Mouse (Mus musculus) hindbrain, embryonic 16.5 days (tissue): ENCODE data around the gene Pofut1. TPM values are rescaled to one million over a fixed set of nuclear protein-coding genes. Genes with fewer than 3 reads are reported as not detected.

Experiments used
- ATAC-seq: fragments of 200-750 bp; cut with Nextera tagmentation; 2 replicates; pipeline ENCODE4 v1.8.0; 2017; ENCODE audit warnings: moderate TSS enrichment, moderate library complexity
- H3K27ac ChIP-seq: fragments of 300-500 bp; sonication (generic); 2 replicates; pipeline ENCODE4 v1.5.1; 2014; ENCODE audit warnings: low read depth, mild to moderate bottlenecking, control low read depth, low read length, moderate library complexity
- H3K27me3 ChIP-seq: fragments of 300-500 bp; sonication (generic); replicated peaks from 2 replicates; pipeline ENCODE4 v1.6.1; 2014; ENCODE audit warnings: low read length; ENCODE audit not compliant: control insufficient read depth, insufficient read depth
- H3K36me3 ChIP-seq: fragments of 300-500 bp; sonication (generic); 2 replicates; pipeline ENCODE4 v1.6.1; 2014; ENCODE audit warnings: mild to moderate bottlenecking, low read length, moderate library complexity, mixed read lengths; ENCODE audit not compliant: control insufficient read depth, insufficient read depth
- H3K4me1 ChIP-seq: fragments of 300-500 bp; sonication (generic); 2 replicates; pipeline ENCODE4 v1.6.1; 2014; ENCODE audit warnings: low read depth, low read length; ENCODE audit not compliant: control insufficient read depth, insufficient read depth
- H3K4me2 ChIP-seq: fragments of 300-500 bp; sonication (generic); 2 replicates; pipeline ENCODE4 v1.6.1; 2014; ENCODE audit warnings: mild to moderate bottlenecking, low read length, control low read depth, moderate library complexity
- H3K4me3 ChIP-seq: fragments of 300-500 bp; sonication (generic); 2 replicates; pipeline ENCODE4 v1.5.1; 2014; ENCODE audit warnings: mild to moderate bottlenecking, low read length, control low read depth, moderate library complexity
- H3K9ac ChIP-seq: fragments of 300-500 bp; sonication (generic); 2 replicates; pipeline ENCODE4 v1.6.1; 2014; ENCODE audit warnings: low read depth, mild to moderate bottlenecking, control low read depth, low read length, moderate library complexity
- H3K9me3 ChIP-seq: fragments of 300-500 bp; sonication (generic); 2 replicates; pipeline ENCODE4 v1.6.1; 2014; ENCODE audit warnings: mild to moderate bottlenecking, low read length, moderate library complexity; ENCODE audit not compliant: control insufficient read depth
- WGBS: fragments of 180-500 bp; shearing (Covaris S2); extraction: QIAGEN DNeasy Blood & Tissue Kit; methylation state at CpG from one replicate; pipeline ENCODE4 v1.1.7; 2014; 5-methylcytosine and 5-hydroxymethylcytosine counted together
- polyA plus RNA-seq: library from polyadenylated mRNA; unstranded; fragments of >200 nt; fragmentation: Nextera tagmentation; extraction: Ambion mirVana; gene quantifications from 2 replicates; pipeline ENCODE4 v1.2.1, GENCODE M21; 2015

The Pofut1 gene
- 4.4 and 4.7 TPM in 2 replicates for polyA plus RNA-seq

- ATAC-seq: peak; percentile 98
- H3K4me1 ChIP-seq: peaks cover 30% of the 10 kb centered on the region
- no peaks in the 10 kb centered on the region for H3K27me3 ChIP-seq
- H3K4me2 ChIP-seq: peak within 1 kb of the TSS; percentile 93
- no peaks in the 10 kb centered on the region for H3K9me3 ChIP-seq
- H3K9ac ChIP-seq: peak within 1 kb of the TSS; percentile 97
- peak within 1 kb of the TSS; percentile 84 for H3K27ac ChIP-seq
- no peaks in the 10 kb centered on the region for H3K36me3 ChIP-seq
- peak within 1 kb of the TSS; percentile 96 for H3K4me3 ChIP-seq
- under 1% methylated on average over 33 of the region's 72 CpGs for WGBS
These were observed at the start of gene Pofut1, which contains the start of gene Plagl2 for GRCm38 (mm10) chr2:153241250-153242014. Pofut1 (plus strand) TSS chr2:153241533. Plagl2 (minus strand) TSS chr2:153241426.

DNA sequence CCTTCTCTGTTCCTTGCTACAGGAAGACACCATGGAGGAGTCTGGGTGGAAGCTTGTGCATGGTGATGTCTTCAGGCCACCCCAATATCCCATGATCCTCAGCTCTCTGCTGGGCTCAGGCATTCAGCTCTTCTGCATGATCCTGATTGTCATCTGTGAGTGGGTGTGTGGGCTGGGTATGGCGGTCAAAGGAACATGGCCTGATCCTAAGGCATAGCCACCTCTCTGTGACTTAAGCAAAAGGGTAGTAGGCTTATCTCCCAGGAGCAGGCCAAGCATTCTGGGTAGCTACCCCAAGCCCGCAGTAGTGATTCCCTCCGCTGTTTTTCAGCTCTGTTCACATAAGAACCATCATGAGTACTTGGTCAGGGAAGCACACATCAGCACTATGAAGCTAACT, 47.1 kb upstream of the Pofut1 start:
- ATAC-seq: no peak
- Histone ChIP-seq H3K4me3 (no peak overlapping the region), H3K9me3 (no peaks in the 10 kb centered on the region), H3K4me2 (no peak overlapping the region), H3K4me1 (no peaks in the 10 kb centered on the region), H3K36me3 (peaks cover 49% of the 10 kb centered on the region), H3K27me3 (no peaks in the 10 kb centered on the region), H3K9ac (no peak overlapping the region), H3K27ac (no peak overlapping the region)
- WGBS: 93% methylated on average over 3 of the region's 3 CpGs

DNA sequence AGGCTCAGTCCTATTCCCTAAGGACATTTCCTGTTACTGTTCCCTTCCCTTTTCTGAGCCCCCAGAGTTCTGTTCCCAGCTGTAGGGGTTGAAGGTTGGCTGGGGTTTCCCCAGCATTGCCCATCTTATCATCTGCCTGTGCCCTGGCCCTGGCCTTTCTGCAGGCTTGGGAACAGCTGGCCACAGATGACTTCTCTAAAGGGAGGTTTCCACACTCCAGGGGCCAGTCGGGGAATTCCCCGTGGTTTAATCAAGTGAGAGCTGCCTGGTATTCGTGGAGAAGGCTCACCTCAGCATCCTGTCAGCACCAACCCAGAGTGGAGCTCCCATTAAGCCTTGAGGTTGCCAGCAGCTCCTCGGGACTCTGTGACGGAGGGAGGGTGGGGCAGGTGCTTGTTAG, 42.8 kb upstream of the Pofut1 start:
- no peaks in the 10 kb centered on the region for H3K4me1 ChIP-seq
- H3K9ac ChIP-seq: no peak overlapping the region
- H3K4me2 ChIP-seq: no peak overlapping the region
- WGBS: 83% methylated on average over 5 of the region's 5 CpGs
- H3K4me3 ChIP-seq: no peak overlapping the region
- no peak for ATAC-seq
- H3K27ac ChIP-seq: no peak overlapping the region
- peaks cover 45% of the 10 kb centered on the region for H3K36me3 ChIP-seq
- H3K27me3 ChIP-seq: no peaks in the 10 kb centered on the region
- no peaks in the 10 kb centered on the region for H3K9me3 ChIP-seq

- Histone ChIP-seq H3K9me3 (no peaks in the 10 kb centered on the region), H3K4me1 (no peaks in the 10 kb centered on the region), H3K36me3 (peaks cover 45% of the 10 kb centered on the region), H3K9ac (no peak overlapping the region), H3K27ac (no peak overlapping the region), H3K4me2 (no peak overlapping the region), H3K4me3 (no peak overlapping the region), H3K27me3 (no peaks in the 10 kb centered on the region)
- ATAC-seq: no peak
- WGBS: 93% methylated on average over 2 of the region's 2 CpGs
These were observed 42.2 kb upstream of the Pofut1 start for GRCm38 (mm10) chr2:153199114-153199513.

- no peaks in the 10 kb centered on the region for H3K27me3 ChIP-seq
- no peaks in the 10 kb centered on the region for H3K4me1 ChIP-seq
- no peak overlapping the region for H3K4me2 ChIP-seq
- H3K9me3 ChIP-seq: no peaks in the 10 kb centered on the region
- peaks cover 45% of the 10 kb centered on the region for H3K36me3 ChIP-seq
- no peak overlapping the region for H3K4me3 ChIP-seq
- 68% methylated on average over 1 of the region's 1 CpGs for WGBS
- H3K9ac ChIP-seq: no peak overlapping the region
- no peak for ATAC-seq
- no peak overlapping the region for H3K27ac ChIP-seq
These were observed 38.6 kb upstream of the Pofut1 start for GRCm38 (mm10) chr2:153202766-153203165.

DNA sequence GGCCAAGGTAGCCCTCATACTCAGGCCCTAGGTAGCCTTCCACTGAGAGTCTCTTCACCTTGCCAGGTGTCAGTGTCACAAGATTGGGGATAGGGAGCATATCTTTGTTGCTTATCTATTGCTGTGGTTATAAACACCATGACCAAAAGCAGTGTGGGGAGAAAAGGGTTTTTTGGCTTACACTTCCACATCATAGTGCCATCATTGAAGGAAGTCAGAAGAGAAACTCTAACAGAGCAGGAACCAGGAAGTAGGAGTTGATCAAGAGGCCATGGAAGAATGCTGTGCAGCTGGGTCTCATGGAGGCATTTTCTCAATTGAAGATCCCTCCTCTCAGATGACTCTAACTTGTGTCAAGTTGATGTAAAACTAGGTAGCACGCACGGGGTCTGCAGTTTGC, 33.2 kb upstream of the Pofut1 start:
- ATAC-seq: no peak

GRCm38 (mm10) chr2:153209286-153209685, 32.0 kb upstream of the Pofut1 start:
- H3K36me3 ChIP-seq: peaks cover 28% of the 10 kb centered on the region
- H3K4me2 ChIP-seq: no peak overlapping the region
- H3K9me3 ChIP-seq: no peaks in the 10 kb centered on the region
- no peak overlapping the region for H3K27ac ChIP-seq
- no peaks in the 10 kb centered on the region for H3K4me1 ChIP-seq
- 88% methylated on average over 5 of the region's 5 CpGs for WGBS
- H3K27me3 ChIP-seq: no peaks in the 10 kb centered on the region
- no peak overlapping the region for H3K4me3 ChIP-seq
- H3K9ac ChIP-seq: no peak overlapping the region
- ATAC-seq: no peak

More for the DNA sequence above, 33.2 kb upstream of the Pofut1 start:
- Histone ChIP-seq H3K9me3 (no peaks in the 10 kb centered on the region), H3K4me1 (no peaks in the 10 kb centered on the region), H3K4me2 (no peak overlapping the region), H3K27me3 (no peaks in the 10 kb centered on the region), H3K9ac (no peak overlapping the region), H3K4me3 (no peak overlapping the region), H3K36me3 (peaks cover 29% of the 10 kb centered on the region), H3K27ac (no peak overlapping the region)
- WGBS: 95% methylated on average over 2 of the region's 2 CpGs

- Histone ChIP-seq H3K4me1 (no peaks in the 10 kb centered on the region), H3K4me3 (no peak overlapping the region), H3K4me2 (no peak overlapping the region), H3K27ac (no peak overlapping the region), H3K9me3 (no peaks in the 10 kb centered on the region), H3K9ac (no peak overlapping the region), H3K27me3 (no peaks in the 10 kb centered on the region), H3K36me3 (peaks cover 14% of the 10 kb centered on the region)
- WGBS: 93% methylated on average over 5 of the region's 5 CpGs
- no peak for ATAC-seq
These were observed 29.9 kb upstream of the Pofut1 start for GRCm38 (mm10) chr2:153211451-153211850.

DNA sequence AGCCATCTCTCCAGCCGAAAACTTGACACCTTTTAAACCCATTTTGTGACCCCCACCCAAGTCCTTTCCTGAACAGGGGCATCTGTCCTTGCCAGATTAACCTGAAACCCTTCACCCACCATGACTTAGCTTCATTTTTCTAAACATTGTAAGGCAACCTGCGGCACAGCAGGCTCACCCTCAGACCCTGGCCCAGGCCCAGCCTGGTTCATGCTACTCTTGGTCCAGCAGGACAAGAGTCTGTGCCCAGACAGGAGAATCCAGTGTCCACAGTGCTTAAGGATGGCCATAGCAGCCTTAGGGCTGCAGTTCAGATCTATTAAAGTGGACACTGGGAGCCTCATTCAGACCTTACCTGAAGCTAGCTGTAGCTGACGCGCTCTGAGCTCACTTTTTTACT, 28.0 kb upstream of the Pofut1 start:
- ATAC-seq: no peak
- WGBS: 92% methylated on average over 4 of the region's 4 CpGs
- Histone ChIP-seq H3K4me1 (no peaks in the 10 kb centered on the region), H3K4me3 (no peak overlapping the region), H3K27me3 (no peaks in the 10 kb centered on the region), H3K27ac (no peak overlapping the region), H3K36me3 (peaks cover 9% of the 10 kb centered on the region), H3K9ac (no peak overlapping the region), H3K9me3 (no peaks in the 10 kb centered on the region), H3K4me2 (no peak overlapping the region)
